Mouse (Mus musculus) thymus, postnatal 4 days (tissue): ENCODE results near the gene Prss38.
A peak's percentile ranks its signal among the peaks of the same experiment; 100 is the strongest.

ENCODE experiments used
- DNase-seq: peaks from one replicate; pipeline ENCODE4 v3.0.0; 2021

Gene Prss38

GRCm38 (mm10) chr11:59375475-59375874 is at the start of gene Prss38:
Gene Prss38, minus strand, starts transcription at chr11:59375657.
- no peak for DNase-seq

- DNase-seq = no peak
These were observed 47.6 kb upstream of the Prss38 start for GRCm38 (mm10) chr11:59423010-59423588.

GRCm38 (mm10) chr11:59421967-59422366 is 46.5 kb upstream of the Prss38 start:
- DNase-seq = no peak

- no peak for DNase-seq
These were observed 46.0 kb upstream of the Prss38 start for GRCm38 (mm10) chr11:59421436-59421835.

GRCm38 (mm10) chr11:59418708-59419107 is 43.3 kb upstream of the Prss38 start:
- no peak for DNase-seq

GRCm38 (mm10) chr11:59412999-59413863 is 37.8 kb upstream of the Prss38 start:
- DNase-seq = no peak

GRCm38 (mm10) chr11:59412058-59412457 is 36.6 kb upstream of the Prss38 start:
- DNase-seq = no peak

GRCm38 (mm10) chr11:59410851-59411250 is 35.4 kb upstream of the Prss38 start:
- DNase-seq = no peak

- no peak for DNase-seq
These were observed 30.3 kb upstream of the Prss38 start for GRCm38 (mm10) chr11:59405761-59406160.

- DNase-seq = peak; percentile 69
These were observed 25.4 kb upstream of the Prss38 start for GRCm38 (mm10) chr11:59400876-59401275.

- DNase-seq = no peak
These were observed 24.4 kb upstream of the Prss38 start for GRCm38 (mm10) chr11:59399830-59400229.

GRCm38 (mm10) chr11:59397536-59398371 is 22.3 kb upstream of the Prss38 start:
- peak; percentile 70 for DNase-seq

GRCm38 (mm10) chr11:59394451-59394850 is 19.0 kb upstream of the Prss38 start:
- DNase-seq = no peak

- no peak for DNase-seq
These were observed 18.1 kb upstream of the Prss38 start for GRCm38 (mm10) chr11:59393591-59393990.

- DNase-seq = no peak
These were observed 16.8 kb upstream of the Prss38 start for GRCm38 (mm10) chr11:59392300-59392699.

- DNase-seq = no peak
These were observed 15.0 kb upstream of the Prss38 start for GRCm38 (mm10) chr11:59390470-59390869.

GRCm38 (mm10) chr11:59389617-59390016 is 14.2 kb upstream of the Prss38 start:
- DNase-seq = no peak

GRCm38 (mm10) chr11:59388806-59389205 is 13.3 kb upstream of the Prss38 start:
- DNase-seq = no peak

- DNase-seq = no peak
These were observed 12.0 kb upstream of the Prss38 start for GRCm38 (mm10) chr11:59387471-59387870.

GRCm38 (mm10) chr11:59385123-59385522 is 9.7 kb upstream of the Prss38 start:
- DNase-seq = peak; percentile 33

- DNase-seq = peak; percentile 73
These were observed 9.0 kb upstream of the Prss38 start for GRCm38 (mm10) chr11:59384441-59384959.

- DNase-seq = no peak
These were observed 4.1 kb upstream of the Prss38 start for GRCm38 (mm10) chr11:59379547-59379946.

GRCm38 (mm10) chr11:59377999-59378398 is 2.5 kb upstream of the Prss38 start:
- DNase-seq = no peak
